Mouse (Mus musculus): ENCODE results near the gene Nfam1. TPM values are rescaled to one million over a fixed set of nuclear protein-coding genes. Genes with fewer than 3 reads are reported as not detected.
"Not testable (repeated sequence)": the region's sequence is repeated elsewhere in the genome, so short reads cannot be mapped to it uniquely, and the experiment has no call there.

Nfam1 gene
- 6.2 and 6.4 TPM in 2 replicates for polyA plus RNA-seq (2016; fragmentation: Nextera tagmentation; extraction: Ambion mirVana)

DNA sequence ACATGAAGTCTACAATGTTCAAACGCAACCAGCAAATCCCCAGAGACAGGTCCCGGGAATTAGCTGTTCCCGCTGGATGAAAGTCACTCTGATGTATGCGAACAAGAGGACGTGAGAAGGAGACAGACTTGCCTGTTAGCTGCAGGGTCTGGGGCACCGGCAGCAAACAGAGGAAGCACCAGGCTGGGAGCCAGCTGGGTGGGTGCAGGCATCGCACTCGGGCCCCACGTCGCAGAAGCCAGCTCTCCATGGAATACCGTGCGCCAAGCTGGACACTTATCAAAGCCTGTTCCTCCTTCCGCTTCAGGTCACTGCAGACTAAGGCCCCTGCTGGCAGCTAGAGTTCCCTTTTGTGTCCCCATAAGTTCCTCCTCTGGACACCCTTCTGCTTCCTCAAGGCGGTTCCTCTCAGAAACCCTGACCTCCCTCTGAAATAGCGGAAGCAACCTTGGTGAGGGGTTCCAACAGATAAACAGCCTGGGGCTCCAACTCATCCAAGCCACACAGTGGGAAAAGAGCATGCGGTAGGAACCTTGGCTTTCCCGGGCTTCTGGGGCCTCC, at the start of gene Nfam1:
TSS of gene Nfam1 (minus strand) at position 326 of the 561 bp plus-strand sequence.
- WGBS (ENCODE audit: insufficient replicate concordance) = 10% methylated on average over 17 of the region's 17 CpGs
- Histone ChIP-seq H3K36me3 (no peaks in the 10 kb centered on the region), H3K9me3 (replicated peaks) (no peaks in the 10 kb centered on the region), H3K4me2 (peak within 1 kb of the TSS; percentile 40), H3K9ac (0 out of 2 replicates have a peak within 1 kb of the TSS, but pooled peaks have one; percentile 12), H3K4me1 (peaks cover 40% of the 10 kb centered on the region), H3K27ac (0 out of 2 replicates have a peak within 1 kb of the TSS, but pooled peaks have one; percentile 14), H3K4me3 (peak within 1 kb of the TSS; percentile 23), H3K27me3 (replicated peaks) (peaks cover 44% of the 10 kb centered on the region)
- ATAC-seq = 0 out of 2 replicates have a peak, but pooled peaks have one; percentile 26

DNA sequence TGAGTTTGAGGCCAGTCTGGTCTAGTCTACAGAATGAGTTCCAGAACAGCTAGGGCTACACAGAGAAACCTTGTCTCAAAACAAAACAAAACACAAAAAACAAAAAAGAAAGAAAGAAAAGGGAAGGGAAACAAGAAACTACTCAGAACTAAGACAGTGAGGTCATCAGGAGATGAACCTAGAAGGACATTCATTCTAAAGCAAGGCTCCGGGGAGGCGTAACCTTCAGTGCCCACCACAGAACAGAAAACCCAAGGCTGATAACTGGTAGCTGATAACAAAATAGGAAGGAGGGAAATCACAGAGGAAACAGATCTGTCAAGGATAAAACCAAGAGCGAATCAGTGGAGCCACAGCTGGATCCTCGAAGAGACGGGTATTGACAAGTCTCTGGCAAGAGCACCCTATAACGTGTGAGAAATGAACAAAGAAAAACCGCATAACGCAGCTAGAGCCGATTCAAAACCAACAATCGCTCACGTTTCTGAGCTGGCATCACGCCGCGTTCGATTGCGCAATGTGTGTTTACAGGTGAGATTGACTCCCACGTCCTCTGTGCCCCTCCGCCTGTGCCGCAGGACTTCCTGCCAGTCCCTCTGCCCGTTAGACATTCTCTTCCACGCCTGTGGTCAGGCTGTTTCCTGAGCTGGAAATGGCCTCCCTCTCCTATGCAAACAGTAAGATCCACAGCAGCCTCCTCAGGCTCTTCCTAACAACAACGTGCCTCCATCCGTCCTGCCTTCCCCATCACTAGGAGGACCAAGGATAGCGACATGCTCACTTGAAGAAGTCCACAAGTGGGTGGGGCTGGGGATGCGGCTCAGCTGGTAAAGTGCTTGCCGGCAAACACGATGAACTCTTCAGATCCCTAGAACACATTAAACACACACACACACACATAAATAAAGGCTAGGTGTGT, 42.8 kb upstream of the Nfam1 start:
- ATAC-seq = no peak
- WGBS (ENCODE audit: insufficient replicate concordance) = 15% methylated on average over 27 of the region's 27 CpGs
- Histone ChIP-seq H3K27me3 (replicated peaks) (peaks cover 42% of the 10 kb centered on the region), H3K4me3 (no peak overlapping the region), H3K4me1 (no peaks in the 10 kb centered on the region), H3K4me2 (peak overlapping the region; percentile 38; the same call in 1 of the 2 replicates), H3K36me3 (no peaks in the 10 kb centered on the region), H3K27ac (no peak overlapping the region), H3K9ac (no peak overlapping the region), H3K9me3 (replicated peaks) (no peaks in the 10 kb centered on the region)

DNA sequence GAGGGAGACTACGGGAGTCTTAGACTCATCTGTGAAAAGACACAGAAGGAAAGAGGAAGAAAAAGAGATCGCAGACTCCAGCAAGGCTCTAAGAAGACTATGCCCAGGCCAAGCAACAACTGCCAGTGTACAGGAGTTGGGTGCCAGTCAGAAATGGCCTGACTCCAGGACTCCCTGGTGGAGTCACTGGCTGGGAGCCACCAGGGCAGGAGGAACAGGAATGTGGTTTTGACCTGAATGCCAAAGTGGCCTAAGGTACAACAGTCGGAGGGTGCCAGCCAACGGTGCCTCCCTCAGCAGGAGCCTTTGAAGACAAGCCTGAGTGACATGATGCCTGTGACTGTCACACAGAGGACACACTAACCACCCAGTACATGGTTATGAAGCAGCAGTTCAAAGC, 41.1 kb upstream of the Nfam1 start:
- H3K4me3 ChIP-seq = no peak overlapping the region
- H3K9me3 ChIP-seq (replicated peaks) = no peaks in the 10 kb centered on the region
- no peak overlapping the region for H3K4me2 ChIP-seq
- no peaks in the 10 kb centered on the region for H3K4me1 ChIP-seq
- no peak for ATAC-seq
- H3K27ac ChIP-seq = no peak overlapping the region
- H3K27me3 ChIP-seq (replicated peaks) = peaks cover 42% of the 10 kb centered on the region
- no peak overlapping the region for H3K9ac ChIP-seq
- H3K36me3 ChIP-seq = no peaks in the 10 kb centered on the region
- WGBS (ENCODE audit: insufficient replicate concordance) = 73% methylated on average over 4 of the region's 4 CpGs

DNA sequence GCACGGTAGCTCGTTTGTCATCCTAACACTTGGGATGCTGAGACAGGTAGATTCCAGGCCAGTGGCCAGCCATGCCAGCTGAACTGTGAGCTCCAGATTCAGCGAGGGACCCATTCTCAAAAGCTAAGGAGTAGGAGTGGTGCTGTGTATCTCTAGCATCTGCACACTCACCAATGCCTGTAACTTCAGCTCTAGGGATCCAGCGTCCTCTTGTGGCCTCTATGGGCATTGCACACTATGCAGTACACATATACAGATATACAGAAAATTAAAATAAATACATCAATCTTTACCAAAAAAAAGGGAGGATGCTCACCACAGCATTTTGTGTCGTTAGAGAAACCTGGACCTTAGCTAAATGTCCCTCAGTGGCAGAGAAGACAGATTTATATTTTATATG, 38.6 kb upstream of the Nfam1 start:
- Histone ChIP-seq H3K36me3 (no peaks in the 10 kb centered on the region), H3K27ac (no peak overlapping the region), H3K27me3 (replicated peaks) (peaks cover 28% of the 10 kb centered on the region), H3K9ac (no peak overlapping the region), H3K4me1 (no peaks in the 10 kb centered on the region), H3K9me3 (replicated peaks) (no peaks in the 10 kb centered on the region), H3K4me2 (no peak overlapping the region), H3K4me3 (no peak overlapping the region)
- no peak for ATAC-seq
- 67% methylated on average over 5 of the region's 5 CpGs for WGBS (ENCODE audit: insufficient replicate concordance)

DNA sequence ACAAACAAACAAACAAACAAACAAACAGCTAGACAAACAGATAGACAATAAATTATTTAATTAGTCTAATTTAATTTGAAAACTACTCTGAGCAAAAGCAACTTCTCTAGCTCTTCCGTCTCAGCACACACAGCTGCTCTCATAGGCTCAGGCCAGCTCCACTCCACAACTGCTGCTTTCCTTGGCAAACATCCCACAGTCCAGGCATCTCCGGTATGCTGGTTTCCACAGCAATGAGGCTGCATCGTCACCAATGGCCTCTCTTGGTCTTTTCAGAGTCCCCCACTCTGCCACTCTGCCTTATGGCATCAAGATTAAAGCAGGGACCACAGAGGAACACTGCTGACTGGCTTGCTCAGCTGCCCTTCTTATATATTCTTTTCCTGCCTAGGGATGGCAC, 37.8 kb upstream of the Nfam1 start:
- Histone ChIP-seq H3K27me3 (replicated peaks) (peaks cover 20% of the 10 kb centered on the region), H3K4me1 (no peaks in the 10 kb centered on the region), H3K4me3 (no peak overlapping the region), H3K9ac (no peak overlapping the region), H3K27ac (no peak overlapping the region), H3K4me2 (no peak overlapping the region), H3K36me3 (no peaks in the 10 kb centered on the region), H3K9me3 (replicated peaks) (no peaks in the 10 kb centered on the region)
- ATAC-seq = no peak
- WGBS (ENCODE audit: insufficient replicate concordance) = 52% methylated on average over 3 of the region's 3 CpGs

DNA sequence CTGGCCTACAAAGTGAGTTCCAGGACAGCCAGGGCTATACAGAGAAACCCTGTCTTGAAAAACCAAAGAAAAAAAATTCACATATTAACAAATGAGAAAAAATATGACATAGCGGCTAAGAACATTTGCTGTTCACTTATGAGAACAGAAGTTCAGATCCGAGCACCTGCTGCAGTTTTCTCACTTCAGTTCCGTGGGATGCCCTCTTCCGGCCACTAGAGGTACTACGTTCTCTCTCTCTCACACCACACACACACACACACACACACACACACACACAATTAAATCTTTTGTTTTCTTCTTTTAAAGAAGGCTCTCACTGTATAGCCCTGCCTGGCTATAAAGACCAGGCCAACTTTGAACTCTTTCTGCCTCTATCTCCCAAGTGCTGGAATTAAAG, 35.2 kb upstream of the Nfam1 start:
- H3K36me3 ChIP-seq = no peaks in the 10 kb centered on the region
- H3K9me3 ChIP-seq (replicated peaks) = no peaks in the 10 kb centered on the region
- H3K9ac ChIP-seq = no peak overlapping the region
- no peak for ATAC-seq
- H3K4me1 ChIP-seq = no peaks in the 10 kb centered on the region
- no peak overlapping the region for H3K27ac ChIP-seq
- H3K4me2 ChIP-seq = no peak overlapping the region
- no peak overlapping the region for H3K4me3 ChIP-seq
- 74% methylated on average over 5 of the region's 5 CpGs for WGBS (ENCODE audit: insufficient replicate concordance)
- no peaks in the 10 kb centered on the region for H3K27me3 ChIP-seq (replicated peaks)

DNA sequence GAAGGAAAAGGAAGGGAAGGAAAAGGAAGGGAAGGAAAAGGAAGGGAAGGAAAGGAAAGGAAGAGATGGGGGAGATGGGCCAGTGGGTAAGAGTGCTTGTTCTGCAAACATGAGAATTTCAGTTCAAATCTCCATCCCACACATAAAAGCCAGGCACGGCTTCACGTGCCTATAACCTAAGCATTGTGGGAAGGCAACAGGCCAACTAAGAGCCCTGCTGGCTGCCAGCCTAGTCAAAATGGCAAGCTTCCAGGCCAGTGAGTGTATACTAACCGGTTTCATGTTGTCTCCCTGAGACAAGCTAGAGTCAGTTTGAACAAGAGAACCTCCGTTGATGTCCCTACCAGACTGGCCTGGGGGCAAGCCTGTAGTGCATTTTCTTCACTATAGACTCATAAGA, 32.4 kb upstream of the Nfam1 start:
- no peak for ATAC-seq
- WGBS (ENCODE audit: insufficient replicate concordance) = 69% methylated on average over 4 of the region's 4 CpGs
- H3K4me2 ChIP-seq = no peak overlapping the region

DNA sequence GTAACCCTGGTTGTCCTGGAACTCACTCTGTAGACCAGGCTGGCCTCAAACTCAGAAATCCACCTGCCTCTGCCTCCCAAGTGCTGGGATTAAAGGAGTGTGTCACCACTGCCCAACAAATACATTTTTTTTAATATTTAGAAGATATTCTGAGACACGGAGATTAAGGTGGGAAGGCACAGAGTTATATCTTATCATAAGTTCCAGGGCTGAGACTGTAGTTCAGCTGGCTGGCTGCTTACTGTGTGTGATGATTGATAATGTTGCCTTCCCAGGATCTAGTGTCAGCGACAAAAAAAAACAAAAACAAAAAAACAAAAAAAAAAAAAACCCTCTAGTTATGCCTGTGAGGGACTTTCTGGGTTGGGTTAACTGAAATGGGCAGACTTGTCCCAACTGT, 29.5 kb upstream of the Nfam1 start:
- 37% methylated on average over 2 of the region's 2 CpGs for WGBS (ENCODE audit: insufficient replicate concordance)
- H3K27ac ChIP-seq; H3K36me3 ChIP-seq; H3K9me3 ChIP-seq (replicated peaks); H3K9ac ChIP-seq; H3K4me3 ChIP-seq; H3K4me2 ChIP-seq; ATAC-seq: not testable (repeated sequence)
- peaks cover 20% of the 10 kb centered on the region for H3K4me1 ChIP-seq
- H3K27me3 ChIP-seq (replicated peaks) = peaks cover 29% of the 10 kb centered on the region

More for the DNA sequence above, 32.4 kb upstream of the Nfam1 start:
- H3K4me3 ChIP-seq = no peak overlapping the region
- no peaks in the 10 kb centered on the region for H3K36me3 ChIP-seq
- peaks cover 12% of the 10 kb centered on the region for H3K27me3 ChIP-seq (replicated peaks)
- no peak overlapping the region for H3K27ac ChIP-seq
- peaks cover 8% of the 10 kb centered on the region for H3K4me1 ChIP-seq
- H3K9ac ChIP-seq = no peak overlapping the region
- H3K9me3 ChIP-seq (replicated peaks) = no peaks in the 10 kb centered on the region

DNA sequence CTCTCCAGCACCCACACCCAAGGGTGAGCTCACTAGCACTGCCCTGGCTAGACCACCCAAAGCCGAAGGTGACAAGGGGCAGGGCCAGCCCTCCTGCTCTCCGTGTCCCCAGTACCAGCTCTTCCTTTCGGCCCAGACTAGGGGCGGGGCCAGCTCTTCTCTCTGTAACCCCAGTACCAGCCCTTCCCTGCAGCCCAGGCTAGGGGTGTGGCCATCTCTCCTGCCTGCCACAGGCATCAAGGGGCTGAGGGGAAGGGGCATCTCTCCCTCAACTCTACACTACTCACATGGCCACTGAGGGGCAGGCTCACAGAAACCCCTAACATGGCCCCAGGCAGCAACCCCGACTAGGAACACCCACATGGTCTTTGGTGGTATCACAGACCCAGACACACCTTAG, 28.6 kb upstream of the Nfam1 start:
- Histone ChIP-seq H3K27me3 (replicated peaks) (peaks cover 38% of the 10 kb centered on the region), H3K9me3 (replicated peaks) (no peaks in the 10 kb centered on the region), H3K27ac (no peak overlapping the region), H3K4me3 (no peak overlapping the region), H3K36me3 (no peaks in the 10 kb centered on the region), H3K4me1 (peaks cover 25% of the 10 kb centered on the region), H3K4me2 (no peak overlapping the region), H3K9ac (no peak overlapping the region)
- 24% methylated on average over 5 of the region's 5 CpGs for WGBS (ENCODE audit: insufficient replicate concordance)
- peak; percentile 59 for ATAC-seq

DNA sequence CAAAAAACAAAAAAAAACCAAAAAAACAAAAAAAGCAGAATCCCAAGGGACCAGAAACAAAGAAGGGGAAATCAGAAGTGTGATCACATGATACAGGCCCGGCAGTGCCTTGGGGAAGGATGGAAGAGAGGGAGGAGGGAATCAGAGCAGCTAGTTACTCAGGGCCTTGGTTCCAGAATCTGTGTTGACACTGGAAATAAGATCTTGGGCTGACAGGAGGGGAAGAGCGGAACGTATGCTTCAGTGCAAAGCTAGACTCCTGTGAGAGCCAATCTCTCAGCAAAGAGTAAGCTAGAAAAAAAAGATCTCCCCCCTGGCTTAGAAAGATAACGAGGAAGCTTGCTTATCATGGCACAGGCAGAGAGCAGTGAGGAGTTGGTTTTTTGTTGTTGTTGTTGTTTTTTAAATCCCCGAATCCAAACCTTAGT, 26.1 kb upstream of the Nfam1 start:
- 6% methylated on average over 5 of the region's 5 CpGs for WGBS (ENCODE audit: insufficient replicate concordance)
- Histone ChIP-seq H3K9me3 (replicated peaks) (no peaks in the 10 kb centered on the region), H3K9ac (no peak overlapping the region), H3K4me1 (peaks cover 28% of the 10 kb centered on the region), H3K27me3 (replicated peaks) (peaks cover 61% of the 10 kb centered on the region), H3K4me3 (no peak overlapping the region), H3K4me2 (no peak overlapping the region), H3K36me3 (no peaks in the 10 kb centered on the region), H3K27ac (no peak overlapping the region)
- peak; percentile 75 for ATAC-seq

DNA sequence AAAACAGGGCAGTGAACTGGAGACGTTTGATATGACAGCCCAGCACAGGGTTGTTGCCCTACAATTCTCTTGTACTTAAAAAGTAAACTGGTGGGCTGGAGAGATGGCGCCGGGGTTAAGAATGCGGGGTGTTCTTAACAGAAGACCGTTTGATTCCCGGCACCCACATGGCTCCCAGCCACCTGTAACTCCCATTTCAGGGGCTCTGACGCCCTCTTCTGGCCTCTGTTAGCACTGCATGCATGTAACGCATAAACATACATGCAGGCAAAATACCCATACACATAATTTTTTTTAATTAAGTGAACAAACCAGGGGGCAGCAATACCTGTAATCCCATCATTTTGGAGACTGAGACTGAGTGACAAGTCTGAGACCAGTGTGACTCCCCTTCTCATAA, 24.4 kb upstream of the Nfam1 start:
- 52% methylated on average over 8 of the region's 8 CpGs for WGBS (ENCODE audit: insufficient replicate concordance)
- Histone ChIP-seq H3K9me3 (replicated peaks) (no peaks in the 10 kb centered on the region), H3K4me3 (no peak overlapping the region), H3K27ac (no peak overlapping the region), H3K9ac (no peak overlapping the region), H3K4me2 (no peak overlapping the region), H3K36me3 (no peaks in the 10 kb centered on the region), H3K27me3 (replicated peaks) (peaks cover 73% of the 10 kb centered on the region), H3K4me1 (peaks cover 28% of the 10 kb centered on the region)
- ATAC-seq = no peak

DNA sequence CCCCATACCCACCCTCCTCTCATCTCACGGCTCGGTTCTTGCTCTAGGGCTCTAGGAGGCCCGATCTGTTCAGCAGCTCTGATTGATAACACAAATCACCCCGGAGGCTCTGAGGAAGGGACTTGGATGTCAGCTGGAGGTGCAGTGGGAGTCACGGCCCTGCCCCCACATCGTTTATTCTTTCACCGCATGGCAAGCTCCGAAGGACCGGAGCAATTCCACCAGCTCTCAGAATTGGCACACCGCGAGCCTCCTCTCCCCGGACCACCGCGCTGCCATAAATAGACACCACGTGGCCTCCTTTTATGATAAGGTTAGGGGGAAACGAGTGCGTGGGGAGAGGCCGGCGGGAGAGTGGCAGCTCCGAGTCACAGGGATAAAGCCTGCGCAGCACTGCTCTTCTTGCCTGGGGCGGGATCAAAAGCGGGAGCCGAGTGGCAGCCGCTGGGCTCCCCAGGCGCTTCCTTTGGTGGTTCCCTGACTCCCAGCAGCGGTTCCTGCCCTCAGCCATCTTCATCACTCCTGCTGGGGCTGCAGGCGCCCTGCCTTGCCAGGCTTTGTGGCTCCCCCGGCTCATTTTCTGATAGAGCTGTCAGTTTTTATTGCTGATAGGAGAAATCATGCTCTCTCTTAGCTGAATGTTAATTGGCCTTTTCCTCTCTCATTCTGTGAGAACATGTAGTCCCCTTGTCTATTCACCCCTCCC, 23.4 kb upstream of the Nfam1 start:
- H3K27ac ChIP-seq = no peak overlapping the region

More for the DNA sequence above, 23.4 kb upstream of the Nfam1 start:
- H3K4me1 ChIP-seq = peaks cover 22% of the 10 kb centered on the region
- WGBS (ENCODE audit: insufficient replicate concordance) = under 1% methylated on average over 29 of the region's 29 CpGs
- peaks cover 78% of the 10 kb centered on the region for H3K27me3 ChIP-seq (replicated peaks)
- peak overlapping the region; percentile 62 for H3K4me2 ChIP-seq
- no peak for ATAC-seq
- peak overlapping the region; percentile 34 for H3K4me3 ChIP-seq
- H3K36me3 ChIP-seq = no peaks in the 10 kb centered on the region
- no peak overlapping the region for H3K9ac ChIP-seq
- H3K9me3 ChIP-seq (replicated peaks) = no peaks in the 10 kb centered on the region
